Mouse (Mus musculus) liver, adult 2 months (tissue): ENCODE results near the gene Sept11. TPM values are rescaled to one million over a fixed set of nuclear protein-coding genes. Genes with fewer than 3 reads are reported as not detected.
A peak's percentile ranks its signal among the peaks of the same experiment; 100 is the strongest.

Source experiments
- DNase-seq: peaks from one replicate; pipeline ENCODE4 v3.0.0-alpha.2; 2011; ENCODE audit warnings: low read depth, low spot score; ENCODE audit errors: extremely low read depth
- H3K27ac ChIP-seq: fragments of 200-500 bp; replicated peaks from 2 replicates; pipeline ENCODE4 v1.5.1; 2012; ENCODE audit warnings: low read depth, mild to moderate bottlenecking, control low read depth, inconsistent platforms, low read length; ENCODE audit not compliant: insufficient read depth
- H3K27me3 ChIP-seq: fragments of 200-500 bp; 2 replicates; pipeline ENCODE4 v1.6.1; 2012; ENCODE audit warnings: mild to moderate bottlenecking, moderate library complexity, low read length, inconsistent platforms; ENCODE audit not compliant: control insufficient read depth, insufficient read depth
- H3K36me3 ChIP-seq: fragments of 200-500 bp; 2 replicates; pipeline ENCODE4 v1.6.1; 2012; ENCODE audit warnings: low read length, inconsistent platforms; ENCODE audit not compliant: control insufficient read depth, insufficient read depth
- H3K4me1 ChIP-seq: fragments of 200-500 bp; 2 replicates; pipeline ENCODE4 v1.6.1; 2011; ENCODE audit warnings: low read length; ENCODE audit not compliant: control insufficient read depth, insufficient read depth
- H3K4me3 ChIP-seq: fragments of 200-500 bp; 2 replicates; pipeline ENCODE4 v1.5.1; 2011; ENCODE audit warnings: low read depth, mild to moderate bottlenecking, control low read depth, low read length, moderate library complexity; ENCODE audit not compliant: insufficient read depth
- H3K79me2 ChIP-seq: fragments of 200-500 bp; 2 replicates; pipeline ENCODE4 v1.6.1; 2012; ENCODE audit warnings: inconsistent platforms, mild to moderate bottlenecking, low read length, moderate library complexity; ENCODE audit not compliant: control insufficient read depth, insufficient read depth
- H3K9ac ChIP-seq: fragments of 200-500 bp; 2 replicates; pipeline ENCODE4 v1.6.1; 2012; ENCODE audit warnings: low read depth, mild to moderate bottlenecking, control low read depth, inconsistent platforms, low read length
- CTCF ChIP-seq: fragments of 200-500 bp; IDR thresholded peaks from 2 replicates; pipeline ENCODE4 v1.5.1; 2011; ENCODE audit warnings: low read depth, low read length, control low read depth
- POLR2A ChIP-seq: fragments of 200-500 bp; IDR thresholded peaks from 2 replicates; pipeline ENCODE4 v1.6.1; 2011; ENCODE audit warnings: low read length, control low read depth; ENCODE audit not compliant: insufficient read depth; ENCODE audit errors: extremely low read depth
- WGBS: fragments of 180-500 bp; shearing (Covaris S2); methylation state at CpG from one replicate; pipeline ENCODE4 v1.1.7; 2018; 5-methylcytosine and 5-hydroxymethylcytosine counted together
- polyA plus RNA-seq: library from polyadenylated mRNA; depleted of rRNA; stranded (reverse); fragments of >200 nt; gene quantifications from 2 replicates; pipeline ENCODE4 v1.2.3, GENCODE M21; 2012
- total RNA-seq: library from RNA; depleted of rRNA; stranded (reverse); fragments of >200 nt; gene quantifications from 2 replicates; pipeline ENCODE4 v1.2.3, GENCODE M21; 2014

Sept11 gene
- total and polyA plus RNA-seq, 2 experiments, result 7.1 to 7.3 TPM

DNA sequence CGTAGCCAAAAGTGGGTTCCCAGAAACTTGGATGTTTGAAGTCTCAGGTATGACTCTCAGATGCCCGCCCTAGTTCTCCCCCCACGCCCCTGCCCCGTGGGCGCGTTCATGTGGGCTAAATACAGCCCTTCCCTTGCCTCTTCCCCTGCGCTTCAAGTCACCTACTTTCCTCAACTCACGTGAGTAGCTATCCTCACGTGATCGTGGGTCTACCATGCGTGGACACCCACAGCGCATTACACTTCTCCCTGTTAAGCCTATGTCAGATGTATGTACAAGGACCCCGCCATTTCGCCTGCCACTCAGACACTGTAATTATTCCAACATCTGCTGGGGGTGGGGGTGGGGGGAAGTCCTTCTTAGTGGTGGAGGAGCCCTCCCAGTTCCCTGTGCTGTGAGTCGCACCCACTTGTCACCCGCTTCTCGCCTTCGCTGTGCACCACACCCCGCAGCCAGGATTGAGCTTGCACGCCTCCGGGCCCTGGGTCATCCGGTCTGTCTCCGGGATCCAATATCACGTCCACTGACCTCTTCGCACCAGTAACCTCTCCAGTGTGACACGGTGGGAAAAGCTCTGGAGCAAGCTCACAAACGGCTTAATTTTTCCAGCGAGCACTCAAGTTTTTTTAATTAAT is 973 bp upstream of the Sept11 start:
- WGBS, result 12% methylated on average over 28 of the region's 28 CpGs
- Histone ChIP-seq H3K27ac (no peak overlapping the region), H3K4me1 (peaks cover 4% of the 10 kb centered on the region; the same call in 1 of the 2 replicates), H3K4me3 (peak overlapping the region; percentile 82), H3K36me3 (no peaks in the 10 kb centered on the region), H3K27me3 (no peaks in the 10 kb centered on the region), H3K79me2 (peaks cover 4% of the 10 kb centered on the region; the same call in 1 of the 2 replicates), H3K9ac (peak overlapping the region; percentile 3; the same call in 1 of the 2 replicates)
- TF ChIP-seq CTCF (no peak), POLR2A (no peak)
- DNase-seq, result peak; percentile 41

DNA sequence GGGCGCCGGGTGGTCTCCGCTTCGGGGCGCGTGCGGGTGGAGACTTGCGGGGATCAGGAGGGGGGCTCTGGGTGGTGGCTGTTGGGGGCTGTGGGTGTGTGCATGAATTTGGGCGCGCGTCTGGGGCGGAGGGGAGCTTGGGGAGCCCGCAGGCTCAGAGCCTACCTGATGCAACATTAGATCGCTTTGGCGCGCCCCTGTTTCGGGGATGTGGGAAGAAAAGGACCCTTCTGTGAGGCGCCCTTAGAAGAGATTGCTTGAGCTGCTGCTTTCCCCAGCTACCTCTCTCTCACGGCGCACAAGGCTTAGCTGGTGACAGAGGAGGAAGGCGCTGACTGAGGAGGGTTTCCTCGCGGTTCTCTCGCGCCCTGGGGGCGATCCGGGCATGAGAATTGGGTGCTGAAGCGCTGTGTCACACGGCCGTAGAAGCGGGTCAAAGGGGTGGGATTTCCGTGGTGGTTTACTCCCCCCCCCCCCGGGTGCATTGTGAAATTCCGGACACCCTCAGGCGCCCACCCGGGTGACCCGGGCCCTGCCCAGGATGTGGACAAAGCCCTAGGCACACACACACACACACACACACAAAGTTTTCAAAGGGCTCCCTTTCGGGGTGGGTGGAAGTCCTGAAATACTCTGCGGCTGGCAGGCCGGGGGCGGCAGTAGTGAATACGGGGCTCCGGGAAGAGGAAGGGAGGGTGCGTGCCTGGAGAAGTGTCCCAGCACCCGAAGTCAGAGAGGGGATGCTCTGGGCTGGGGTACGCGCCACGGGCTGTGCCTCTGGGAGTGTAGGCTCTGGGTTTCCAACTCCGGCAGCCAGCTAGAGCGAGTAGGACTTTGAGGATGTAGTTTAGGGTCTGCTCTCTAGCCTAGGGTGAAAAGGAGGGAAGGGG is 646 bp downstream of the Sept11 start:
- Histone ChIP-seq H3K79me2 (peaks cover 4% of the 10 kb centered on the region; the same call in 1 of the 2 replicates), H3K27me3 (no peaks in the 10 kb centered on the region), H3K27ac (peak overlapping the region; percentile 17), H3K4me1 (peaks cover 4% of the 10 kb centered on the region; the same call in 1 of the 2 replicates), H3K36me3 (no peaks in the 10 kb centered on the region), H3K4me3 (peak overlapping the region; percentile 82), H3K9ac (peak overlapping the region; percentile 85)
- DNase-seq, result no peak
- 2% methylated on average over 49 of the region's 50 CpGs for WGBS
- TF ChIP-seq CTCF (no peak), POLR2A (no peak)

DNA sequence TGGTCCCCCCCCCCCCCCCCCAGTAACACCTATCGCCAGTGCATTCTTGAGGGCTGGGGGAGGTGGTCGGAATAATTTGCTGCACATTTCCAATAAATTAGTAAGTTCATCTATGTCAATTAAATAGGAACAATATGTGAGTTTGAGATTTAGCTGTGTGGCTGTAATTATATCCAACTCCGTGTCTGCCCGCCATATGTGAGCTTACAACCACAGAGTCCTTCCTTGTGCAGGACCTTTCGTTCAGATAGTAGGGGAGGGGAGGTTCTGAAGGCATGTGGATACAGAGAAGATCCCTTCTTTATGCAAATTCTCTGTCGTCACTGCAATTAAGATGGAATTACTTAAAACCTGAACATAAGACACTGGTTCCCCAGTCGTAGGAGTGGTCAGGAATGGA is 2.1 kb downstream of the Sept11 start:
- peaks cover 4% of the 10 kb centered on the region; the same call in 1 of the 2 replicates for H3K4me1 ChIP-seq
- H3K4me3 ChIP-seq, result no peak overlapping the region
- H3K79me2 ChIP-seq, result peaks cover 4% of the 10 kb centered on the region; the same call in 1 of the 2 replicates
- 95% methylated on average over 7 of the region's 7 CpGs for WGBS
- no peaks in the 10 kb centered on the region for H3K27me3 ChIP-seq
- TF ChIP-seq CTCF (no peak), POLR2A (no peak)
- no peaks in the 10 kb centered on the region for H3K36me3 ChIP-seq
- no peak overlapping the region for H3K27ac ChIP-seq
- H3K9ac ChIP-seq, result no peak overlapping the region
- DNase-seq, result no peak

DNA sequence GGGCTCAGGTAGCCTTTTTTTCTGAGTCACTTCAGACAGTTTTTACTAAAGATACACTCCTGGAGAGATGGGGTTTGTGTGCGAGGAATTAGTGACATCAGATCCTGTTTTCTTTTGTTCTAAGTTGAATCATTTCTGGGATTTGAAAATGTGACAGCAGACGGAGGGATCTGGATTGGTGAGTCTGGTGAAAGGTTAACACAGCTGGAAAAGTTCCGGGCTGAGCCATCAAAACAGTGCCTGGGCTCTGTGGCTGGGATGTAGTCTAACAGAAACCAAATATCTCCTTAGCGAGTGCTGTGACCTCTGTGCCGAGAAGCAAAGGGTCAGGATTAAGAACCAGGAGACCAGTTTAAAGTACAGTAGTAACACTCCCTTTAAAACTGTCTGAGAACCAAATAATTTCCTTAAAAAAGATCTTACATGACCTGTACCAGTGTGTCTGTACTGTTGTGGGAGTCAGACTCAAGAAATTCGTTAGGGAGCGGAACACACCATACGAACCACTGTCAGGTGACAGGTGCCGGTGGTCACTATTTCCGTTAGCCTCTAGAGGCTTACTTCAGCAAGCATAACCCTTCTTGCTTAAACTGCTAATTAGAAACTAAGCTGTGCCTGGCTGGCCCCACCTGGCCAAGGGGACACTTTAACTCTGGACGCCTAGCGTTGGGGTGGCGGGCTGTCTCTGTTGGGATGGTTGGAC is 4.1 kb downstream of the Sept11 start:
- no peaks in the 10 kb centered on the region for H3K27me3 ChIP-seq
- WGBS, result 74% methylated on average over 13 of the region's 13 CpGs
- H3K27ac ChIP-seq, result no peak overlapping the region
- H3K4me1 ChIP-seq, result peaks cover 2% of the 10 kb centered on the region; the same call in 1 of the 2 replicates
- no peak for DNase-seq
- no peak overlapping the region for H3K4me3 ChIP-seq
- no peak for TF ChIP-seq CTCF
- no peak for TF ChIP-seq POLR2A
- H3K9ac ChIP-seq, result no peak overlapping the region
- H3K36me3 ChIP-seq, result no peaks in the 10 kb centered on the region
- peaks cover 8% of the 10 kb centered on the region; the same call in 1 of the 2 replicates for H3K79me2 ChIP-seq

DNA sequence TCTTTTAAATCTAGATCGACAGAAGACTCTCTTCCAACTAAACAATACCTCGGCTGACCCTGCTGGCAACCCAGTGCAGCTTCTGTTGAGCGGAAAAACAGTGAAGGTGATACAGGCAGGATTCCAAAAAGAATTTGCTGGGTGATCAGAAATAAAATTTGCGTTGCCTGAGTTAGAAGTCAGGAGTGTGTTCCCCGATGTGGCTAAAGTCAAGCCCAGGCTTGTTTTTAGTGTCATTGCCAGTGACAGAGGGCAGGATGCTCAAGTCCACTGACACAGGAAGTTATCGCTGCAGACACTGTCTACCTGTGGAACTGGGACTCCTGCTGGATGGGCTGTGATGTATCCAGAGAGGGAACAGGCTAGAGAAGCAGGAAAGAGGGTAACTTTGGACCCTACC is 5.0 kb downstream of the Sept11 start:
- no peaks in the 10 kb centered on the region for H3K36me3 ChIP-seq
- no peak overlapping the region for H3K9ac ChIP-seq
- TF ChIP-seq CTCF (no peak), POLR2A (no peak)
- H3K27ac ChIP-seq, result no peak overlapping the region
- WGBS, result 58% methylated on average over 6 of the region's 6 CpGs
- DNase-seq, result no peak
- peaks cover 12% of the 10 kb centered on the region; the same call in 1 of the 2 replicates for H3K79me2 ChIP-seq
- no peaks in the 10 kb centered on the region for H3K27me3 ChIP-seq
- H3K4me1 ChIP-seq, result peaks cover 2% of the 10 kb centered on the region; the same call in 1 of the 2 replicates
- H3K4me3 ChIP-seq, result no peak overlapping the region
